Mouse (Mus musculus) lung, adult 2 months (tissue): Measurements from ENCODE around the gene Hmx2.

Source experiments
- CTCF ChIP-seq: fragments of 200-500 bp; IDR thresholded peaks from 2 replicates; pipeline ENCODE4 v1.5.1; 2011; ENCODE audit warnings: mild to moderate bottlenecking, low read length, control low read depth; ENCODE audit not compliant: insufficient read depth
- POLR2A ChIP-seq: fragments of 200-500 bp; IDR thresholded peaks from 2 replicates; pipeline ENCODE4 v1.6.1; 2011; ENCODE audit warnings: low read depth, mild to moderate bottlenecking, control low read depth, low read length, borderline replicate concordance; ENCODE audit errors: extremely low read depth

GRCm38 (mm10) chr7:131553771-131554175 lies 5.2 kb downstream of the Hmx2 start:
- TF ChIP-seq POLR2A (no peak), CTCF (no peak)
